Mouse (Mus musculus) bone marrow, adult 2 months (tissue): ENCODE results near the gene Rassf6. TPM values are rescaled to one million over a fixed set of nuclear protein-coding genes. Genes with fewer than 3 reads are reported as not detected.

Experiments
- H3K27ac ChIP-seq: fragments of 200-500 bp; 2 replicates; pipeline ENCODE4 v1.5.1; 2012; ENCODE audit warnings: low read depth, mild to moderate bottlenecking, control low read depth, inconsistent platforms, low read length; ENCODE audit not compliant: control insufficient read depth, poor library complexity, insufficient read depth
- H3K4me1 ChIP-seq: fragments of 200-500 bp; 2 replicates; pipeline ENCODE4 v1.6.1; 2011; ENCODE audit warnings: low read length; ENCODE audit not compliant: control insufficient read depth, insufficient read depth
- H3K4me3 ChIP-seq: fragments of 200-500 bp; replicated peaks from 2 replicates; pipeline ENCODE3; 2011; ENCODE audit warnings: mild to moderate bottlenecking, low read depth, low read length, control low read depth; ENCODE audit not compliant: control insufficient read depth
- CTCF ChIP-seq: fragments of 200-500 bp; IDR thresholded peaks from 2 replicates; pipeline ENCODE4 v1.5.1; 2011; ENCODE audit warnings: low read length, control low read depth; ENCODE audit not compliant: control insufficient read depth, insufficient read depth
- POLR2A ChIP-seq: fragments of 200-500 bp; IDR thresholded peaks from 2 replicates; pipeline ENCODE4 v1.6.1; 2011; ENCODE audit warnings: low read depth, mild to moderate bottlenecking, control low read depth, low read length, borderline replicate concordance; ENCODE audit not compliant: control insufficient read depth
- WGBS: fragments of 180-500 bp; shearing (Covaris S2); methylation state at CpG from one replicate; pipeline ENCODE4 v1.1.7; 2018; 5-methylcytosine and 5-hydroxymethylcytosine counted together
- polyA plus RNA-seq: library from polyadenylated mRNA; stranded (reverse); fragments of >200 nt; gene quantifications from 2 replicates; pipeline ENCODE4 v1.2.4, GENCODE M21; 2011; ENCODE audit warnings: low replicate concordance; ENCODE audit not compliant: missing spikeins, insufficient read depth, insufficient read length

The Rassf6 gene
- polyA plus RNA-seq, 1 experiment: not detected

DNA sequence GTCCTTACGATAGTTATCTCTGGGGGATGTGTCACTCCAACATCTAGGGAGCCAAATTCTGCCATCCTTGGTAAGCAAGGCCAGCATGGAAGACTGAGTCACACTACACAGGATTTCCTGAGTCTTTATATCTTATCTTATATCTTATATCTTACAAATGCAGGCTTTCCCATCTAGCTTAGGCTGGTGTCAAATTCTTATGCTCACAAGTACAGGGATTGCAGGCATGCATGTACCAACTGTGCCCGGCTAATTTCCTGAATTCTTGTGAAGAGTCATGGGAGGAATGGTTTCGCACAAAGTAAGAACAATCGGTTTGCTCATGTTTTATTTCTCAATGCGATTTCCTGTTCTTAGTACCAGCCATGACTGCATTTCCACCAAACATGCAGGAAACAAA lies 20.0 kb upstream of the Rassf6 start:
- 42% methylated on average over 5 of the region's 5 CpGs for WGBS
- TF ChIP-seq CTCF (no peak), POLR2A (no peak)
- H3K27ac ChIP-seq: no peak overlapping the region
- no peaks in the 10 kb centered on the region for H3K4me1 ChIP-seq
- H3K4me3 ChIP-seq: no peak overlapping the region

DNA sequence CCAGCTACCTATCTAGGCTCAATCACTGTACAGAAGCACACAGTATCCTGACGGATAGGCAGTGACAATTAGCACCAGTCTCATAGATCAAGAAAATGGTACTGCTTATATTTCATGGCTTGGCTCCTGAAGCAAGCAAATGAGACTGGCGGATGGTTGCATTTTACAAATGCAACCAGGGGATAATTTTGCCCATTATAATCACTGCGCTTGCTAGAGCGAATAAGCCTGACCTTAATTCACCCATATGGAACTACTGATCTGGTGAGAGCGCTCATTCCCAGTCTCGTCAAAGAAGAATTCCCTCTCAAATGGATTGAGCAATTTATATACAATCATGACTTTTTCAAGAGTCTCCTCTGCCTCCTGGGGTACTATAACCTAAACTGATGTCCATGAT lies 16.2 kb upstream of the Rassf6 start:
- Histone ChIP-seq H3K4me1 (no peaks in the 10 kb centered on the region), H3K27ac (no peak overlapping the region), H3K4me3 (no peak overlapping the region)
- WGBS: 90% methylated on average over 6 of the region's 6 CpGs
- TF ChIP-seq POLR2A: no peak

DNA sequence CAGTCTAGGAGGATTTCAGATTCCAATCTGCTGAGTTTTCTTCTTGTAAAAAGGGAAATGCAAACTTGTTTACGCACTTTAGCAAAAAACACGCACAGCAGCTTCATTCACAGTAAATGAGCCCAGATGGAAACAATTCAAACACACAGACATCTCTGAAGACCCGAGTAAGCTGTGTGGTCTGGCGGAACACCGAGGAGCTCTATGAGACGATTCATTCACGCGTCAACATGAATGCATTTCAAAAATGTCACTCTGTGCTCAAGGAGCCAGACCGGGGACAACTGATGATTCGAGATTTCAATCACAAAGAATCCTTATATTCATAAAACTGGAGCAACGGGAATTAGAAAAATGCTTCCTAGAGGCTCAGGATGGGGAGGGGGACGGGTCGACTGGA lies 15.4 kb upstream of the Rassf6 start:
- Histone ChIP-seq H3K4me3 (no peak overlapping the region), H3K27ac (no peak overlapping the region), H3K4me1 (no peaks in the 10 kb centered on the region)
- TF ChIP-seq POLR2A (no peak), CTCF (no peak)
- WGBS: 83% methylated on average over 13 of the region's 13 CpGs

DNA sequence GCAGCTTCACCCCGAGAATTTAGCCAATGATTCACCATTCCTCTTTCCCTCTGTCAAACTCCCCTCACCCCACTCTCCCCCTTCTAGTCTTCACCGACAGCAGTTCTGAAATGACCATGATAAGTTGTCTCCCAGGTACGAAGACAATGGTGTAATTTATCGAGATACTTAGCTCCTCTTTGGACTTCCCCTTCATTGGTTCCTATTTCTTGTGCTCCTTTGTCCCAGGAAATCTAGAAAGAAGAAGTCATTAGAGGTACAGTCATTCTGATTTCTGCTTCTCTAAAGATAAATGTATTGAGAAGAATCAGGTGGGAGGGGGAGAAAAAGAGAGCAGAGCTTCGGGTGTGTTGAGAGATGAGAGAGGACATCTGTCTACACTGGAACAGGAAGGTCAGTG lies 14.3 kb upstream of the Rassf6 start:
- Histone ChIP-seq H3K4me1 (no peaks in the 10 kb centered on the region), H3K27ac (no peak overlapping the region), H3K4me3 (no peak overlapping the region)
- TF ChIP-seq CTCF: no peak
- TF ChIP-seq POLR2A: no peak
- WGBS: 29% methylated on average over 5 of the region's 5 CpGs

DNA sequence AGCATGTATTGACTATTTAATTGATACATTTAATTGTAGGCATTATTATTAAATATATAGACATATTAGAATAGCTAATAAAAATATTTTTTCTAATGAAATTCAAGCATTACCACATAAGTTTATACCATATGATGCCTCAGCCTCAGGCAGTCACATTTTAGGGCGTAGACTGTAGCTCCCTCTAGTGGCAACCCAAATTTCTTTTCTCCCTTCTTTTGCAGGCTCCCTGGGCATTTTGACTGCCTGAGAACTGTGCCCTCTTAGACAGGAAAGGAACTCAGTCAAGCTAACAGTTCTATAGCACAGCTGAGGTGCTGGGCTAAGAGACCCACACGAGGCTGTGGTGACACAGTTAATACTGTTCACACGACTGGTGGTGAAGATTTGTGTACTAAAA lies 12.3 kb upstream of the Rassf6 start:
- Histone ChIP-seq H3K4me1 (no peaks in the 10 kb centered on the region), H3K27ac (no peak overlapping the region), H3K4me3 (no peak overlapping the region)
- 2% methylated on average over 3 of the region's 3 CpGs for WGBS
- TF ChIP-seq POLR2A (no peak), CTCF (peak; percentile 49)

DNA sequence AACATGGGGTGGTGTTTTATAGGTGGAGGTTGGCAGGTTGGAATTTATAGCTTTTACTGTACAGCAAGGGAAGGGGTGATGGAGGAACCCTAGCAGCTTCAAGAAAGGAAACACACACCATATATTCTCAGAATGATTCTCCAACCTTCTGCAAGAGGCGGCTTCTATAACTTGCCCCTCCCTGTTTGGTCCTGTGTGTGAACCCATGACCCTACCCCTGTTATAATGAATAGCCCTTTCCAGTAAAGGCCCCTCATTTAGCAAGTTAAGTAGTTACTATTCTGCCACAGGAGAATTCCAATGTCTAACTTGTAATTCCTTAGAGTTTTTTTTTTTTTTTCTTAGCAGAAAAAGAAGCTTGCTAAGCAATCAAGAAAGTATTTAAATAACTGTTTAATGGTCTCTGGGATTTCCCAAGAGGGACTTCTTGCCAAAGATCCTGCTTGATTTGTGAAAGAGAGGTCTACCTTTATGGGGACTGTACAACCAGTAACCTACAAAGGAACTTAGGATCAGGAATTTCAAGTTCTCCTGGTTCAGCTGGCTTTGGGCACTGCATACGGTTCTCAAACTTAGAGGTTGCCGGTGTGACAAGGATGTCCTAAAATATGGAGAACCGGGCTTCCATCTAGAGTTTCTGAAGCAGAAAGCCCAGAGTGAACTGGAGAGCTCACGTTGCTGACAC lies 10.2 kb upstream of the Rassf6 start:
- TF ChIP-seq CTCF (no peak), POLR2A (no peak)
- no peaks in the 10 kb centered on the region for H3K4me1 ChIP-seq
- H3K4me3 ChIP-seq: no peak overlapping the region
- no peak overlapping the region for H3K27ac ChIP-seq
- 73% methylated on average over 5 of the region's 5 CpGs for WGBS

DNA sequence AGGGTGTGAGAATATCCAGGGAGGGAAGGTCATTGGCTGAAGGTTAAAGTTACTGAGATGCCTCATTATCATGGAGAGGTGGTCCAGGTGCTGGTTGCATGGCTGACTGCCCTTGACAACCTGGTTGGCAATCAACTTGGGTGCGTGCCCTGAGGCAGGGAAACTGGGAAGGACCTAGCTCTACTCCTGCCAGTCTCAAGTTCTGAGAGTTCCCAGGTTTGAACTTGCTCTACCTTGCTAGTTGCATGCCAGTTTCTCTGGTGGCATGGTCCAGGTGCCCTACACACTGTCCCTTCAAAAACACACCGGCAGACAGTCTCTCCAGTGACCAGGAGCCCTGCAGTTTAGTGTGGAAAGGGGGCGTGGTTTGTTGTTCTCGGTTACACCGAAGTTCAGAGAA lies 7.0 kb upstream of the Rassf6 start:
- no peak overlapping the region for H3K27ac ChIP-seq
- WGBS: 88% methylated on average over 5 of the region's 5 CpGs
- TF ChIP-seq POLR2A (no peak), CTCF (no peak)
- H3K4me1 ChIP-seq: no peaks in the 10 kb centered on the region
- no peak overlapping the region for H3K4me3 ChIP-seq

DNA sequence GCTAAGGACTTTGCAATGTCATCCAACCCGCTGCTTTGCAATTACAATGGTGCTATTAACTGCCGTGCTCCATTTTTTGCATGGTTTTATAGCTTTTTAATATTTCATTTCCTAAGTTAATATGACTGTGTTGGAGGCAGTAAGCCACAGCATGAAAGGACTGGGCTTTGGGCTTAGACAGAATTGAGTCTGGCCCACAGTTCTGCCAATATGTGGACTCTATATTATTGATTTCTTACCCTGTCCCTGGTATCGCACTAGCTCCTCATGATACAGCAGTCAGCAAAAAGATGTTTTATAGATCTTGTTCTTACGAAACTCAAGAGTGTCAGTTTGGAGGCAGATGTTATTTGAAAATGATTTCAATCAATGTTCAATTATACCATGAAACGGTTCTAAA lies 5.9 kb upstream of the Rassf6 start:
- Histone ChIP-seq H3K27ac (no peak overlapping the region), H3K4me1 (no peaks in the 10 kb centered on the region), H3K4me3 (no peak overlapping the region)
- TF ChIP-seq POLR2A: no peak
- TF ChIP-seq CTCF: no peak
- 85% methylated on average over 5 of the region's 5 CpGs for WGBS

DNA sequence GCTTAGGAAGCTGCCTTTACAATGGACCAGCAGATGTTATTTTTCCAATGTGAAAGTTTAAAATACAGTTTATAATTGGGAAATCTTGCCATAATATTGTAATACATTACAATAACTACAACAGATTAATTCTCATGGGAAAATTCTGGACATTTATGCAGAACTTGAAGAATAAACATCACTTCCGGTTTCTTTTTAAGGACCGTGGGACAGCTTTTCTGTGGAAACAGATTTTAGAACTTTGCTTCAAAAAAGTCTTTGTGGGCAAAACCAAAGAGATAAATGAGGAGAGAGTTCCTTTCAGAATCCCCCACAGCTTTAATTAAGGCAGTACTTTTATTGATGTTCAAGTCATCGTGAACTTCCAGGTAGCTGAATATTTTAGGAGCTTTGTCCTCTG lies 5.1 kb upstream of the Rassf6 start:
- Histone ChIP-seq H3K4me3 (no peak overlapping the region), H3K4me1 (no peaks in the 10 kb centered on the region), H3K27ac (no peak overlapping the region)
- 70% methylated on average over 3 of the region's 3 CpGs for WGBS
- TF ChIP-seq CTCF (no peak), POLR2A (no peak)

DNA sequence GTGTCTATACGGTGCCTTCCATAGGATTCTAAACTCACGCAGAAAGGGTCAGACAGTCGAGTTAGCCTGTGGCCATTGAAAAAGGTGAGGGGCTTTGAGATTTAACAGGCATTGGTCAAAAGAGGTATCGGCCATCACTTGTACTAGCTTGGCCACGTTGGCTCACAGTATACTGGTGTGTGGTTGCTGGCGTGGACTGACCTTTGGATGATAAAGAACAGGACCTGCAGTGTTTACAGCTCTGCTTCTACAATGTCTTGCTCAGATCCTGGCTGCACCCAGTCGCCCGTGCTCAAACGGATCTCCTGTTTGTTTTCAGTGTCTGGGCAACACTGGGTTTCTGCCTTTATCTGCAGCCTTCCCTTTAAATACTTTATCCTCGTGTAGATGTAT lies 757 bp upstream of the Rassf6 start:
- Histone ChIP-seq H3K4me1 (no peaks in the 10 kb centered on the region), H3K4me3 (no peak overlapping the region), H3K27ac (no peak overlapping the region)
- 73% methylated on average over 10 of the region's 10 CpGs for WGBS
- TF ChIP-seq CTCF: no peak
